In the genomic region with DNA sequence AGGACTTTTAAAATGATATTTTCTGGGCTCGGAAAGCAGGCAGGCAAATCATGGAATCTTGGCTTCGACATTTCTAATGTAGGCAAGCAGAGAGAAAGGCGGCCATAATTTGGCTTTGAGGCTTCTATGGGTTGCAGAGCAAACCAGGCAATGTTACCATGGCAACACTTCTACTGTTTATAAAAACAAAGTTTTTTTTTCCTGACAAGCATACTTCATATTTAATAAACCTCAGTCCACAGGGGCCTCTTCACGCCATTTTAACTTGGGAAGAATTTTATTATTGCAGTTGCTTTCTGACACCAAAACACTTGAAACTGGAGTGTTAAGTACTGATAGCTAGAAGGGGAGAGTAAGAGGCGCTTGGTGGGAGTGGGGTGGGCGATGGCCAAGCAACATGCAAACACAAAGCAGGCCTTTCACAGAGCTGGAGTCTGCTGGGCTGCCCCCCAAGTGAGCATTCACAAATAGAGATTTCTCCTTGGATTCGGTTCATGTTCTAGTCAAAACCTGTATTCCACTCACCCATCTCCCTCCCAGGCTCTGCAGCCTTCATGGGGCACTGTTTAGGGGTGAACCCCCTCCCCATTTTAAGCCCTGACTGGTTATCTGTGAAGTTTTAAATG, we compare ENCODE assay signal across 8 mouse cellular contexts. TPM values are rescaled to one million over a fixed set of nuclear protein-coding genes. Genes with fewer than 3 reads are reported as not detected.
A peak's percentile ranks its signal among the peaks of the same experiment; 100 is the strongest.
DNase-seq lines count a peak whose midpoint lies in the region; ATAC-seq lines count a peak whose summit lies in the region.

No protein-coding gene starts in this region.

- DNase-seq in layer of hippocampus, postnatal 14 days (ENCODE audit: low spot score in 2 of 2) = peak; percentile 30 to 41
- no peak for DNase-seq in layer of hippocampus, adult 9-11 months
- DNase-seq in embryonic facial prominence, embryonic 14.5 days (ENCODE audit: low spot score) = peak; percentile 92
- peak; percentile 36 for DNase-seq in induced T-regulatory cell, adult 2 months (ENCODE audit: low read depth)
- DNase-seq in adrenal gland, adult (ENCODE audit: inconsistent age in 2 of 2, low spot score in 1 of 2) = no peak
- no peak for DNase-seq in spleen, adult 12 weeks (ENCODE audit: low spot score)
- no peak for DNase-seq in frontal cortex, postnatal 25 days (ENCODE audit: low spot score in 2 of 2)

- H3K9ac ChIP-seq in embryonic facial prominence, embryonic 14.5 days (ENCODE audit: low read depth, low read length) = peak overlapping the region; percentile 47
- no peak overlapping the region for H3K9ac ChIP-seq in neural tube, embryonic 13.5 days

- peak; percentile 45; the same call in 1 of the 2 replicates for ATAC-seq in embryonic facial prominence, embryonic 14.5 days (ENCODE audit: low read depth)
- ATAC-seq in neural tube, embryonic 13.5 days (ENCODE audit: low read depth) = no peak

- H3K9me3 ChIP-seq in embryonic facial prominence, embryonic 14.5 days (ENCODE audit: control insufficient read depth, low read length) = no peaks in the 10 kb centered on the region
- no peaks in the 10 kb centered on the region for H3K9me3 ChIP-seq in neural tube, embryonic 13.5 days

- peak overlapping the region; percentile 75 for H3K27ac ChIP-seq in embryonic facial prominence, embryonic 14.5 days (replicated peaks; ENCODE audit: low read depth, low read length)
- peak overlapping the region; percentile 67 for H3K27ac ChIP-seq in neural tube, embryonic 13.5 days (replicated peaks)

- H3K4me2 ChIP-seq in embryonic facial prominence, embryonic 14.5 days (ENCODE audit: low read depth, low read length) = no peak overlapping the region
- no peak overlapping the region for H3K4me2 ChIP-seq in neural tube, embryonic 13.5 days

- no peak overlapping the region for H3K4me3 ChIP-seq in embryonic facial prominence, embryonic 14.5 days (ENCODE audit: low read depth, low read length)
- no peak overlapping the region for H3K4me3 ChIP-seq in neural tube, embryonic 13.5 days

- WGBS in embryonic facial prominence, embryonic 14.5 days = 35% methylated on average over 7 of the region's 7 CpGs
- WGBS in neural tube, embryonic 13.5 days = 40% methylated on average over 7 of the region's 7 CpGs

- no peaks in the 10 kb centered on the region for H3K36me3 ChIP-seq in embryonic facial prominence, embryonic 14.5 days (ENCODE audit: control insufficient read depth, insufficient read depth, low read length)
- no peaks in the 10 kb centered on the region for H3K36me3 ChIP-seq in neural tube, embryonic 13.5 days

- H3K27me3 ChIP-seq in embryonic facial prominence, embryonic 14.5 days (replicated peaks; ENCODE audit: control insufficient read depth, insufficient read depth, low read length) = no peaks in the 10 kb centered on the region
- H3K27me3 ChIP-seq in neural tube, embryonic 13.5 days = no peaks in the 10 kb centered on the region

- peaks cover 30% of the 10 kb centered on the region for H3K4me1 ChIP-seq in embryonic facial prominence, embryonic 14.5 days (ENCODE audit: control insufficient read depth, insufficient read depth, low read length)
- peaks cover 49% of the 10 kb centered on the region for H3K4me1 ChIP-seq in neural tube, embryonic 13.5 days (replicated peaks)

RNA-seq across cellular contexts. Expression of a gene that starts 4.8 kb away (rescaled TPM):
- not detected for total RNA-seq in layer of hippocampus, postnatal 14 days (2021)
- 0.25 and 0.59 TPM in 2 replicates for polyA plus RNA-seq in embryonic facial prominence, embryonic 14.5 days (2014; fragmentation: Nextera tagmentation; extraction: Ambion mirVana)
- polyA plus RNA-seq in neural tube, embryonic 13.5 days (2015; fragmentation: Nextera tagmentation; extraction: Ambion mirVana) = 0.11 and 0.15 TPM in 2 replicates

RNA-seq across cellular contexts. Expression of a gene that starts 57.1 kb away (rescaled TPM):
- 10 to 100 TPM; 52.6 to 58.3 TPM for total RNA-seq in layer of hippocampus, postnatal 14 days (2021)
- polyA plus RNA-seq in embryonic facial prominence, embryonic 14.5 days (2014; fragmentation: Nextera tagmentation; extraction: Ambion mirVana) = 22.7 and 23.3 TPM in 2 replicates
- polyA plus RNA-seq in neural tube, embryonic 13.5 days (2015; fragmentation: Nextera tagmentation; extraction: Ambion mirVana) = 19.3 and 20.3 TPM in 2 replicates

Comparison
In these comparisons a context has a peak if more than half of its experiments do, and no peak if none do; other contexts are left out.
1. DNase-seq: peak in layer of hippocampus, postnatal 14 days (2 of 2), embryonic facial prominence, embryonic 14.5 days (single experiment) and induced T-regulatory cell, adult 2 months (single experiment); none in layer of hippocampus, adult 9-11 months (single experiment), adrenal gland, adult (0 of 2), spleen, adult 12 weeks (single experiment) and frontal cortex, postnatal 25 days (0 of 2).